Mouse (Mus musculus) mesoderm, embryonic 11.5 days (tissue): Measurements from ENCODE around the gene Atp5j.

Experiments used
- DNase-seq: peaks from one replicate; pipeline ENCODE4 v3.0.0-alpha.2; 2012; ENCODE audit warnings: low read depth, low spot score

Gene Atp5j

DNA sequence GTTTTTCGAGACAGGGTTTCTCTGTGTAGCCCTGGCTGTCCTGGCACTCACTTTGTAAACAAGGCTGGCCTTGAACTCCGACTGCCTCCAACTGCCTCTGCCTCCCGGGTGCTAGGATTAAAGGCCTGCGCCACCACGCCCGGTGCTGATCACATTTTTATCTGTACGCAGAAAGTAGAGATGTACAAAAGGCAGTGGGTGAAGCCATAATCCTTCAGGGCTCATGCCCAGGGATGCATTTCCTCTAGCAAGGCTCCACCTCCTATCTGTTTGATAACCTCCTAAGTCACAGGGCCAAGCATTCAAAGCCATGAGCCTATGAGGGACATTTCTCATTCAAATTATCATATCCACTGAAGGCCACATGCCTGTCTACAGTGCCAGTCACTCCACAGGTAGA is 27.6 kb downstream of the Atp5j start:
- no peak for DNase-seq

DNA sequence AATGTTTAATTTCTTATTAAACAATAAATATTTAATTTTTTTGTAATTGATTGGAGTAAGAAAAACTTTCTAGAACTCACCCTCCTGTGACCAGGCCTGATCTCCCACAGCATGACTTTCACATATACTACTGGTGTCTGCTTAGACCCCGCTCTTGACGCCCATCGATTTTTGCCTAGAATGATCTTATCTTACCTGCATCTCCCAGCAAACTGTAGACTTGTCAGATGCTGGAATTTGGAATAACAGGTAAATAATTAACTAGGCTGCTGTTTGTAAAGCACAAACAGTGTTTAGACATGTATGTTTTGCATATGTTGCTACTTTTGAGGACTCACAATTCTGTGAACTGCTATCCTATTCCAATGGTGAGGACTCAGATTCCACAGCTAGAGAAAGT is 29.2 kb downstream of the Atp5j start:
- DNase-seq, result no peak

DNA sequence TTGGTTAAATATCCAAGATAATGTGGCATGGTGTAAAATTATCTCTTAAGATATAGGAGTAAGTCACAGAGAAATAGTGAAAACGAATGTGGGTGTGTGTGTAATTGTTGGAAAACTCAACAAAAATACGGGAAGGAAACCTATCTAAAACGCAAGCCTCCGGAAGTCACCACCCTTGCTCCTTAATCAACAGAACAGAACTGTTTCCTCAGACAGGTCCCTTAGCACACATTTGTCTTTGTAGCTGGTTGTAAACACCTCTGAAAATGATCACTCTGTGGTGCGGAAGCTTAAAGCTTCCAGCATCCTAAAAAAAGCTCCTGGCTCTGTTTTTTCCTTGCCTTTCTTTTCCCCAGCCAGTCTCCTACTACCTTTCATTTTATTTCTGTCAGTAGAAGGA is 30.6 kb downstream of the Atp5j start:
- no peak for DNase-seq

DNA sequence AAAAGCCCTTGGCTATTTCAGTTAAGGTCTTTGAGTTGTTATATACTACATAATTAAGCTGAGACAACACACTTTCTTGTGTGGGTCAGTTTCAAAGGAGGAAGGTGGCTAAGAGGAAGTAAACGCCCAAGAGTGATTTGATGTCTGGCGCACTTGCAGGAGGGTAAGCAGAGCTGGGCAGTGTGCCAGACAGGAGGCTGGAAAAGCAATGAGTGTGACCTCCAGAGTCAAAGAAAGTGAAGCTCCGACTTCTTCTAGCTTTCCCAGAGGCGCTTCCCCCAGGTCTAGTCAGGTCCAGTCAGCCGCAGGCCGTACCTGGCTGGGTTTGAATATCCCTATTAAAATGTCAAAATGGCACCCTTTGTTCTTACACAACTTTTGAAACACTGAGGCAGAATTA is 33.2 kb downstream of the Atp5j start:
- DNase-seq, result no peak

DNA sequence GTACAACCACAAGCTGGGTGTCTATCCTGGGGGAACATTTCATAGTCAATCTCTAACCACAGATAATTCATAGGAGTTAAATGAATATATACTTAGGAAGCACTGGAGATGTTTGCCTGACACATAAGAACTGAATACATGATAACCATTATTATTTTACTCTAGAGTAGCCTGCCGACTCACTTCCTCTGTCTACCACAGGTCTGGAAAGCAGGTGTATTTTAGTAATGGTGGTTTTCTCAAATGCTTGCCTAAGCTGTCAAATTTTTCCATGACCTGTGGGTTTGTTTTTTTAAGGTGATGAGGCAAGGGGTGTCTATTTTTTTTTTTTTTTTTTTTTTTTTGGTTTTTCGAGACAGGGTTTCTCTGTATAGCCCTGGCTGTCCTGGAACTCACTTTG is 35.4 kb downstream of the Atp5j start:
- DNase-seq, result no peak

DNA sequence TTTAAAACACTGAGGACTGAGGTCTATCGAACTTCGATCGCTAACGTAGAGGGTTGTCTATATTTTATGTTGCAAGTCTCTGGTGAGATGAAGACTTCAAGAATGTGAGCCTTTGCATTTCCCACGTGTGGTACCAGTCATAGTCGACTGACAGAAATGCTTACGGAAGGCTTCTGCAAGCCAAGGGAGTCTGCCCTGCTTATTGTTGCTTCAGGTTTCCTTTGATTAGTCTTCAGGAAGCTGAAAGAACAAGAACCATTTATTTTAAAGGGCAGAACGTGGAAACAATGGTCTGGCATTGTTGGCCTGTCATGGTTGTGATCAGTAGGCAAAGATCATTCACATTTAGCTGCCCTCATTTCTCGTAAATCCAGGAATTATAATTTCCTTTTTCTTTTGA is 38.7 kb downstream of the Atp5j start:
- DNase-seq, result no peak

DNA sequence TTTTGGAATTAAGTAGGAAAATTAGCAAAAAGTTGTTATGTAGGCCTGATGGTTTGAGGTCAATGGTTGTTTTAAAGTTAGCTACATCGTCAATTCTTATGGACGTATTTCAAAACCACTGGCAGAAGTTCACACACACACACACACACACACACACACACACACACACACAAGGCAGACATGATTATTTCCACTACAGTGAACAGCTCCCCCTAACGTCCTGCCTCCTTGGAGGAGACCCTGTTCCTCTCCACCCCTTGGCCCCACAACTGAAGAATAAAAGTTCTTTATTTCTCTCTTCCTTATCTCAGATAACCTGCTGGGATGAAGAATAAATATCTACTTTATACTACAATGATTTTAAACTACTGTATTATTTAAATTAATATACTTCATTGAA is 40.1 kb downstream of the Atp5j start:
- no peak for DNase-seq

DNA sequence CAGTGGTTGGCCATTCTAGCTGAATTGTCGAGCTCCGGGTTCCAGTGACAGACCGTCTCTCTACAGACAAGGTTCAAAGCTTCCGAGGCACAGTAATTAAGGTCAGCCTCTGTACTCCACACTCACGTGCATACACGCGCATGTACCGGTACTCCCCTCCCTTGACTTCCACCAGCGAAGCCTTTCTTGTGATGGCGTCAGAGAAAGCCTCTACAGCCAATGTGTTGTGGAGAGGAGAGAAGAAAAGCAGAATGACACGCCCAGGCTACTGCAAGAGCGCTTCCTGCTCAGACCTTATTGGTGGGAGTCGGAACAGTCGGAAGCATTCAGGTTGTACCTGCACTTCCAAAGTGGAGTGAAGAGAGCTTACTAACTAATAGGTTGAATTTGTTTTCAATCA is 42.0 kb downstream of the Atp5j start:
- DNase-seq, result no peak

DNA sequence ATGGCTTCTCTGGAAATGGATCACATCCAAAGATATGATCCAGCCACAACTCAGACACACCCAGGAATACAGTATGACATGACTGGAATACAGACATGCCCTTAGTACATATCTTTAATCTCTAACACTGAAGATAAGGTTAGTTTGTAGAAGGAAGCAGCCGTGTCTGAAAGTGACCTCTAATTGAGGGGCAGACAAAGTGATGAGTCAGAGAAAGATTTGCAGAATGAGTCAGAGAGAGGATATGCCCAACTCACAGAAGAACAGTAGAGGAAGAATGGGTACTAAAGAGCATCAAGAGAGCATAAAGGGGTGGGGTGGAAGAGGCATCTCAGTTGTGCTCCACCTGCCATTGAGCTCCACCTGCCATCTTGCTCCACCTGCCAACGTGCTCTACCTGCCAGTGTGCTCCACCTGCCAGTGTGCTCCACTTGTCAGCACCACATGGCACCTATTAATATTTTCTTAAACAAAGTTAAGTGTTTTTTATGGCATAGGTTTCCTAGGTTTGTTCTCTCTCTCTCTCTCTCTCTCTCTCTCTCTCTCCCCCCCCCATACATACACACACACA is 44.7 kb downstream of the Atp5j start:
- no peak for DNase-seq

DNA sequence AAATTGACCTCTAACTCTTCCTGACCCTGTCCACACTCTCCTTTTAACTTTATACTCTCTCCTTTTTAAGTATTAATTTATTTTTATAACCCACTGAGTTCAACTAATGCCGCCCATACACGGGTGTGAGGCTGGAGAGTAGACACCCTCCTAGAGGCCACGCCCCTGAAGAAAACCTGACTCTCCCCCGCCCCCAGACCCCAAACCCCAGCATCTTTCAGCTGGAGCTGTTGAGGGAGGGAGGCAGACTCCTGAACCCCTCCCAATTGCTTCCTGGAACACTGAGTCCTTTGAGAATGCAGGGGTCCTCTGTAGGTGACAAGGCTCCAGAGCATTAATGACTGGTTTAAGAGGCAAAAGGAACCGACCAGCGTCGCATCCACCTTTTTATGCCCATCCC is 50.5 kb downstream of the Atp5j start:
- DNase-seq, result no peak

DNA sequence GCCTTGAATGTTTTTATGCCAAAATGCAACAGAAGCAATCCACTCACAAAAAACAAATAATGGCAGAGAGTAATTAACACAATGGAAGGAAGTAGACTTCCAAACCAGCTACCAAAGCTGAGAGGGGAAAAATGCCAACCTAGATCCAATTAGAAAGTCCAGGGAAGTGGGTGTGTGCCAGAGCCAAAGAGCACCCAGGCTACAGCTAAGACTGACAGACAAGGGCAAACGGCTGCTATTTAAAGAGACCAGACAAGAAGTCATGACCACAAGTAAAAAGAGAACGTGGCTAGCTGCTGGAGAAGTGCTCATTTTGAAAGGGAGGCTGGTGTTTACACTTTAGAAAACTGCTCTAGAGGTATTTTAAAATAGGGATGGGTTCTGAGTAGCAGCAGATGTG is 52.1 kb downstream of the Atp5j start:
- no peak for DNase-seq

DNA sequence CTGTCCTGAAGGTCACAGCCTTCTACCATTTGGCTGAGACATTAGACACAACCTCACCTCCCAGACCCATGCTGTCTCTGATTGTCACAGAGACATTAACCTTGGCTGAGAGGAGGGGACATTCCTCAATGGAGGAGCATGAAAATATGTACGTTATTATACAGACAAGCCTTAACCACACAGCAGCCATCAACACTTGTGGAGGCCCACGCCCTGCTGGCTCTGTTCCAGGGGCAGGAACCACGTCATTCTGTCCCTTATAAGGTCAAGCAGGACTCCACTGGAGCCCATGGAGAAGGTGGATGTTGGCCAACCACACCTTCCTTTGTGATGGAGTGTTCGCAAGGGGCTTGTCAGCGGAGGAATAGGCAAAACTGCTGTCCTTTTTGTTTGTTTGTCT is 55.7 kb downstream of the Atp5j start:
- no peak for DNase-seq

DNA sequence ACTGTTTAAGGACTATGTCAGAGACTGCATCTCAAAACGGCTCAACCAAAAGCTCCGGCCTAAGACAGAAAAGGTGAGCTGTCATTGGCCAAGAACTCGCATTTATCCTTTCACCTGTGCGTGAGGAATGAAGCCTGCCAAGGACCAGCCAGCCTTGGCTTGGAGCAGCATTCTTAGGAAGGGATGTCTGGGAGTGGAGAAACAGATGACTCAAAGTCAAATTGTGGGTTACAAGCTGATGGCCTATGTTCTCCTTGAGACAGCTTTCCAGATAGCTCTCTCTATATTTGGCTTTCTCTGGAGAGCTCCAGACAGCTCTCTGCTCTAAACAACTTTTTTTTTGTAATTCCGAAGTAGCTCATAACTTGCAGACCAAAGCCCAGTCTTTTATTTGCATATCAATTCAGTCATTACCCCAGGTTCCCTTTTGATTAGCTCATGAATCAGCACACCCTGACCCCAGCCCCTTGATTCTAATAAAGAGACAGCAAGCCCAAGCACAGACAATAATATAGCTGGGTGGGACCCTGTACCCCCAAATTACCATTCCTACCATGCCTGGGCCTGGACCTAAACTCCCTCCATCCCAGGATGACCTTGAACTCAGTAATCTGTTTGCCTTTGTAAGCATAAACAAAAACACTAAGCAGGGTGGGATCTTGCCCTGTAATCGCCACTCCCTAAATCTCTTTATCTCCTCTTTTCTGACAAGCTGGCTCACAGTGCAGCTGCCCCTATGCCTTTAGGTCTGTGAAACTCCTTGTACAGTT is 56.4 kb downstream of the Atp5j start:
- no peak for DNase-seq

DNA sequence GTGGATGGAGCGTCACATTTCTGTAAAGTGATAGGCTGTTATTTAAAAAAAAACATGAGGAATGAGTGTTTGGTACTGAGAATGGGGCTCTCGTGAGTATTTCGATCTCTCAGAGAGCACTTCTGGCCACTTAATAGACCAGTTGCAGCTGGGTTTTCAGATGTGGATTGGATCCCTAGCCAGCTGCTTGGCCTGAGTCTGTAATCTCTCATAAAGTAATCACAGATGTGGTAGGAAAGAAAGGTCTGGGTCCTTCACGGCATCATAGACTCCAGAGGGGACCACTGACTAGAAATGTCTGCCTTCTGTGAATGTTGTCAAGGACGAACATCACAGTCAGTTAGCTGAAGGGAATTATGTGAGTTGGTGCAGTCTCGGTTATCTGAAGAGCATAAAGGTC is 57.0 kb downstream of the Atp5j start:
- DNase-seq, result no peak
